Mouse (Mus musculus): ENCODE measurements around the gene Fam221a. TPM values are rescaled to one million over a fixed set of nuclear protein-coding genes. Genes with fewer than 3 reads are reported as not detected.

Fam221a gene
- polyA plus RNA-seq, 1 experiment from 2014 or later = 4.2 TPM

DNA sequence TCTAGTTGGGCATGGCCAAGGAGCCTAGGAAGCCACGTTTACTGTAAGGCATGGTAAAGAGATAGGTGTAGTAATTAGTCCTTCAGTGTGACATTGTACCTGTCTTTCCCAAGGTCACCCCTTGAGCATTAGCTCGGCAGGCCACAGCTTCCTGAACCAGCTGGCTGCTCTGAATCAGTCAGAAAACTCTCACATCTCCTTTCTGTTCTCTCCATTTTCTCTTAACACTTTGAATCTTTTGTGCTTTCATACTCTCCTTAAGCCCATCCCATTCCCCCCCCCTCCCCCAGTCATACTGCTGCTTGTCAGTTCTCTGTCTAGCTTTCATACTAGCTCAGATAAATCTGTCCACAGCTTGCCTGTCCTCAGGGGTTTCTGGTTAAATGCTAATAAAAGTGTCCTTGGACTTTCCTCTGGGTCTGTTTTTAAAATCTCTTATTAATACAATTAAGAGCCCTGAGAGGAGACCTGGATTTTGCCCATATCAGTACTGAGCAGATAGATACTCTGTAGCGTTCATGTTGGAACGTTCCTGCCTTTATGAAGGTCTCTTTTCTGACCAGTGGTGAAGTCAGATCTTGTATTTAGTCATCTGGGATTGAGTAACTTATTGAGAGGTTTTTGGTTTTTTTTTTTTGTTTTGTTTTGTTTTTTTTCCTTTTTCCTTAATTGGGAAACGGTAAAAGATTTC lies 36.0 kb upstream of the Fam221a start:
- DNase-seq (ENCODE audit: low spot score) = no peak
- H3K9me3 ChIP-seq (ENCODE audit: control insufficient read depth, low read length) = no peaks in the 10 kb centered on the region
- no peaks in the 10 kb centered on the region for H3K27me3 ChIP-seq (ENCODE audit: control insufficient read depth, insufficient read depth, low read length)
- 70% methylated on average over 5 of the region's 5 CpGs for WGBS
- H3K4me1 ChIP-seq (replicated peaks; ENCODE audit: control insufficient read depth, insufficient read depth, low read length) = no peaks in the 10 kb centered on the region
- no peak for ATAC-seq (ENCODE audit: low FRiP score)
- H3K36me3 ChIP-seq (replicated peaks; ENCODE audit: control insufficient read depth, insufficient read depth) = peaks cover 4% of the 10 kb centered on the region; the same call in 1 of the 2 replicates
- no peak overlapping the region for H3K27ac ChIP-seq
- H3K9ac ChIP-seq = no peak overlapping the region
- H3K4me3 ChIP-seq (replicated peaks; ENCODE audit: low read length) = no peak overlapping the region
- H3K4me2 ChIP-seq (replicated peaks) = no peak overlapping the region

DNA sequence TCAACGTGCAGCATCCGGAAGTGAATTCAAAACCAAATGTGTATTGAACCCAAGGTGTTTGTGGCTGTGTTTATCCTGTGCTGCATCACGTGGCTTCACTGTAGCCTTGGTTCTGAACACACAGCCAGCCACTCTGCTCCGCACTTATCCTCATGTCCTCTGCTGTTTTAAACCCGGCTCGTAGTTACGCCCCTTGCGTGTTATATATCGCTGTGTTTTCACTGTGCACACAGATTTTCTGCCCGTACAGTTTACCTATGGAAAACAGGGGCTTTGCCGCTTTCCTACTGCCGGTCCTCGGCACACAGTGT lies 35.5 kb upstream of the Fam221a start:
- H3K27ac ChIP-seq = no peak overlapping the region
- no peaks in the 10 kb centered on the region for H3K9me3 ChIP-seq (ENCODE audit: control insufficient read depth, low read length)
- WGBS = 71% methylated on average over 13 of the region's 13 CpGs
- no peaks in the 10 kb centered on the region for H3K4me1 ChIP-seq (replicated peaks; ENCODE audit: control insufficient read depth, insufficient read depth, low read length)
- DNase-seq (ENCODE audit: low spot score) (no peak), ATAC-seq (ENCODE audit: low FRiP score) (no peak)
- H3K27me3 ChIP-seq (ENCODE audit: control insufficient read depth, insufficient read depth, low read length) = no peaks in the 10 kb centered on the region
- H3K36me3 ChIP-seq (replicated peaks; ENCODE audit: control insufficient read depth, insufficient read depth) = peaks cover 4% of the 10 kb centered on the region; the same call in 1 of the 2 replicates
- H3K4me2 ChIP-seq (replicated peaks) = no peak overlapping the region
- no peak overlapping the region for H3K9ac ChIP-seq
- H3K4me3 ChIP-seq (replicated peaks; ENCODE audit: low read length) = no peak overlapping the region

DNA sequence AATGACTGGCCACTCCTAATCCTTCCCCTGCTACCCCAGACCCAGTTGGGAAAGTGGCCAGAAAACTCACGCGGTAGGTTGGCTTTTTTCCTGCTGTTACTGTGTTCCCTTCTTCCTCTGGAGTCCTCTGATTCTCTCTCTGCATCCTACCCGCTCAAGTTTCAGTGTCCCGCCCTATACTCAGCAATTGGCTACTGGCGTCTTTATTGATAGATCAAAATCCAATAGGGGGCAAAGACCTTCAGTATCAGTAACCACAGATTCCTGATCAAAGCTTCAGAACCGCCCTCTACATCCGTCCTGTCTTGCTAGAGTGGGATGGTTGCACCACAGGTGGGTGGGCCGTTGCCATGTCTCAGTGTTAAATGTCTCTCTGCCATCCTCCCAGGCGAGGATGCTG lies 29.0 kb upstream of the Fam221a start:
- H3K27ac ChIP-seq = no peak overlapping the region
- H3K9me3 ChIP-seq (ENCODE audit: control insufficient read depth, low read length) = no peaks in the 10 kb centered on the region
- no peak overlapping the region for H3K4me2 ChIP-seq (replicated peaks)
- H3K36me3 ChIP-seq (replicated peaks; ENCODE audit: control insufficient read depth, insufficient read depth) = peaks cover 4% of the 10 kb centered on the region; the same call in 1 of the 2 replicates
- no peaks in the 10 kb centered on the region for H3K27me3 ChIP-seq (ENCODE audit: control insufficient read depth, insufficient read depth, low read length)
- H3K4me1 ChIP-seq (replicated peaks; ENCODE audit: control insufficient read depth, insufficient read depth, low read length) = no peaks in the 10 kb centered on the region
- ATAC-seq (ENCODE audit: low FRiP score) (no peak), DNase-seq (ENCODE audit: low spot score) (no peak)
- H3K9ac ChIP-seq = no peak overlapping the region
- 14% methylated on average over 9 of the region's 9 CpGs for WGBS
- H3K4me3 ChIP-seq (replicated peaks; ENCODE audit: low read length) = no peak overlapping the region

DNA sequence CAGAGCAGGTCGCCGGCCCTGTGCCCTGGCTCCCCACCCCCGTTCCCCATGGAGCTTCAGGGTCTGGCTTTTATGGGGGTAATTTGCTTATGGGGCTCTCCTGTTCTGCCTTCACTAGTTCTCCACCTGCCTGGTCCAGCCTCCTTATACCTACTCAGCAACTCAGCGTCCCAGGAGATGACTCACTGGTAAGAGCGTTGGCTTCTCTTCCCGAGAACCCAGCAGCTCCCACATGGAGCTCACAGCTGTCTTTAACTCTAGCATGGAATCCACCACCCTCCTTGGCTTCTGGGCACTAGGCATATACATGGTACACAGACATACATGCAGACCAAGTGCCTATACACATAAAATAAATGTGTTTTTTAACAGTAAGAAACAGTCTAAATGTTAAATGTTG lies 28.4 kb upstream of the Fam221a start:
- Histone ChIP-seq H3K4me3 (replicated peaks; ENCODE audit: low read length) (no peak overlapping the region), H3K9ac (no peak overlapping the region), H3K4me1 (replicated peaks; ENCODE audit: control insufficient read depth, insufficient read depth, low read length) (no peaks in the 10 kb centered on the region), H3K27me3 (ENCODE audit: control insufficient read depth, insufficient read depth, low read length) (no peaks in the 10 kb centered on the region), H3K4me2 (replicated peaks) (no peak overlapping the region), H3K9me3 (ENCODE audit: control insufficient read depth, low read length) (no peaks in the 10 kb centered on the region), H3K27ac (no peak overlapping the region), H3K36me3 (replicated peaks; ENCODE audit: control insufficient read depth, insufficient read depth) (peaks cover under 1% of the 10 kb centered on the region; the same call in 1 of the 2 replicates)
- 34% methylated on average over 6 of the region's 6 CpGs for WGBS
- DNase-seq (ENCODE audit: low spot score) = no peak
- ATAC-seq (ENCODE audit: low FRiP score) = no peak

DNA sequence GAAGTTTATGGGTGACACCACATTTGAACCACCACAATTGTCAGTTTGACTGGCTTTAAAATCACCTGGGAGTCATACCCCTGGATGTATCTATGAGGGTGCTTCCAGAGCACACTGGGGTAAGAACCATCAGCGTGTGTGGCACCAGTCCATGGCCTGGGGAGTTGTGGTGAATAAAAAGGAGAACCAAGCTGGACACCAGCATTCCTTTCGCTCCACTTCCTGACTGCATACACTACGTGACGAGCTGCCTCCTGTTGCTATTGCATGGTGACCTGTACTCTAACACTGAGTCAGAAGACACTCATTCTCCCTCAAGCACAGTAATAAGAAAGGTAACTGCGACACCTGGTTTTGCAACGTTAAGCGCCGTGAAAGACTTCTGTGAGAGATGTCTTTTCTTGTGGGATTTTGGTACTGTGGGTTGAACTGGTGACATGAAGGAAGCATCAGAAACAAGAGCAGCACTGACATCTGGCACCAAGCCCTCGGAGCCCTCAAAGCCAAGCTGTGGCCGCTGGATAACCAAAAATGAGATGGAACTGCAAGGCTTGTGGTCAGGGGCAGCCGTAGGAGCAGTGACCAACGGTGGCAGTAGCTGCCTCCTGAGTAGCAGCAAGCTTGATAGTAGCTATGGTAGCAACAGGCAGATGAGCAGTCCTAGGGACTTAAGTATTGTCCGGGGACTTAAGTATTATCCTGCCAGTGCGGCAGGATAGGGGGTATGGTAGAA lies 23.6 kb upstream of the Fam221a start:
- H3K4me1 ChIP-seq (replicated peaks; ENCODE audit: control insufficient read depth, insufficient read depth, low read length) = no peaks in the 10 kb centered on the region
- no peaks in the 10 kb centered on the region for H3K27me3 ChIP-seq (ENCODE audit: control insufficient read depth, insufficient read depth, low read length)
- no peak overlapping the region for H3K9ac ChIP-seq
- no peak overlapping the region for H3K4me2 ChIP-seq (replicated peaks)
- no peaks in the 10 kb centered on the region for H3K36me3 ChIP-seq (replicated peaks; ENCODE audit: control insufficient read depth, insufficient read depth)
- DNase-seq (ENCODE audit: low spot score) = no peak
- H3K27ac ChIP-seq = no peak overlapping the region
- no peak overlapping the region for H3K4me3 ChIP-seq (replicated peaks; ENCODE audit: low read length)
- WGBS = 85% methylated on average over 14 of the region's 14 CpGs
- no peaks in the 10 kb centered on the region for H3K9me3 ChIP-seq (ENCODE audit: control insufficient read depth, low read length)
- no peak for ATAC-seq (ENCODE audit: low FRiP score)

DNA sequence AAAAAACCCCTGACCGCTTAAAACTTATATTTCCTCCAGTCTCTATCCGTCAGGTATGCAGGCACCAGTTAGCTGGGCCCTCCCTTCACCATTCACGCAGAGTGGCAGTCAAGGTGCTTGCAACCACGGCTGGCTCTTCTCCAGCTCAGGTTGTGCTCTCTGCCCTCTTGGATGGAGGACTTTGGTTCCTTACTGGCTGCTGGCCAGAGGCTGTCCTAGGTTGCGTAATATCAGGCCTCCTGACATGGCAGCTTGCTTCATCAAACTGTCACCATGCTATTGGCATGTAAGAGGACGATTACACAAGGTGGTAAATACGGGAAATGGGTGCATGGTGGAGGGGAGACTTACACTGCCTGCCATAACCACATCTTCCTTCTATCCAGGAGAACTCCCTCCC lies 17.7 kb upstream of the Fam221a start:
- Histone ChIP-seq H3K4me2 (replicated peaks) (no peak overlapping the region), H3K27ac (no peak overlapping the region), H3K9me3 (ENCODE audit: control insufficient read depth, low read length) (no peaks in the 10 kb centered on the region), H3K4me1 (replicated peaks; ENCODE audit: control insufficient read depth, insufficient read depth, low read length) (no peaks in the 10 kb centered on the region), H3K27me3 (ENCODE audit: control insufficient read depth, insufficient read depth, low read length) (no peaks in the 10 kb centered on the region), H3K4me3 (replicated peaks; ENCODE audit: low read length) (no peak overlapping the region), H3K9ac (no peak overlapping the region), H3K36me3 (replicated peaks; ENCODE audit: control insufficient read depth, insufficient read depth) (no peaks in the 10 kb centered on the region)
- DNase-seq (ENCODE audit: low spot score) (no peak), ATAC-seq (ENCODE audit: low FRiP score) (no peak)
- 92% methylated on average over 7 of the region's 7 CpGs for WGBS

DNA sequence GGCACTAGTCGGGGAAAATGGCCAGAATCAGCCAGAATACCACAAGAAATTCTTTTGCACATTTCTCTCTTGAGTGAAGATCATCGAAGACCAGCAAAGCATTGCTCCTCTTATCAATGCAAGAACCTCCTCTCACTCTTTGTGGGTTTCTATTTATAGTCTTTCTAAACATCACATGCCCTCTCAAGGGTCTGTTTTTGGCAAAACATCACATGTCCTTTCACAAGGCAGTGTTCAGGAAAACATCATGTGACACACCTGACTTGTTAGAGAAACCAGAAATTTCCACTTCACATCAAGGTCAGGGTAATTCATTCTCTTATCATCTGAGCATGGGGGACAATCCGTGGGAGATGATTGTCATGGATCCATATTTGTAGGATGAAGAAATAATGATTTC lies 12.9 kb upstream of the Fam221a start:
- H3K27ac ChIP-seq = no peak overlapping the region
- no peak overlapping the region for H3K9ac ChIP-seq
- H3K36me3 ChIP-seq (replicated peaks; ENCODE audit: control insufficient read depth, insufficient read depth) = no peaks in the 10 kb centered on the region
- no peak overlapping the region for H3K4me2 ChIP-seq (replicated peaks)
- WGBS = 96% methylated on average over 3 of the region's 3 CpGs
- no peak for ATAC-seq (ENCODE audit: low FRiP score)
- no peak for DNase-seq (ENCODE audit: low spot score)
- H3K4me3 ChIP-seq (replicated peaks; ENCODE audit: low read length) = no peak overlapping the region
- H3K4me1 ChIP-seq (replicated peaks; ENCODE audit: control insufficient read depth, insufficient read depth, low read length) = no peaks in the 10 kb centered on the region
- H3K9me3 ChIP-seq (ENCODE audit: control insufficient read depth, low read length) = no peaks in the 10 kb centered on the region
- no peaks in the 10 kb centered on the region for H3K27me3 ChIP-seq (ENCODE audit: control insufficient read depth, insufficient read depth, low read length)

DNA sequence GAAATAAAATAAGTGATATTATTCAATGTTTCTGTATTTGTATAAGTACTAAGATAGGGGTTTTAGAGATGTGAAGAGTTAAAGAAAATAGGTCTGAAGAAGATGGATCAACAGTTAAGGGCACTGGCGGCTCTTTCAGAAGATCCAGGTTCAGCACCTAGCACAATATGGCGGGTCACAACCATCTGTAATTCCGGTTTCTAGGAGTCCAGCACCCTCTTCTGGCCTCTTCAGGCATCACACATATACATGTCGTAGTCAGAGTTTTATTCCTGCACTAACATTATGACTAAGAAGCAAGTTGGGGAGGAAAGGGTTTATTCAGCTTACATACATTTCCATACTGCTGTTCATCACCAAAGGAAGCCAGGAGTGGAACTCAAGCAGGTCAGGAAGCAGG lies 12.4 kb upstream of the Fam221a start:
- no peak overlapping the region for H3K4me3 ChIP-seq (replicated peaks; ENCODE audit: low read length)
- no peak for DNase-seq (ENCODE audit: low spot score)
- 76% methylated on average over 4 of the region's 4 CpGs for WGBS
- H3K27ac ChIP-seq = no peak overlapping the region
- no peak overlapping the region for H3K9ac ChIP-seq
- no peaks in the 10 kb centered on the region for H3K27me3 ChIP-seq (ENCODE audit: control insufficient read depth, insufficient read depth, low read length)
- H3K36me3 ChIP-seq (replicated peaks; ENCODE audit: control insufficient read depth, insufficient read depth) = no peaks in the 10 kb centered on the region
- H3K4me2 ChIP-seq (replicated peaks) = no peak overlapping the region
- H3K4me1 ChIP-seq (replicated peaks; ENCODE audit: control insufficient read depth, insufficient read depth, low read length) = no peaks in the 10 kb centered on the region
- no peaks in the 10 kb centered on the region for H3K9me3 ChIP-seq (ENCODE audit: control insufficient read depth, low read length)
- no peak for ATAC-seq (ENCODE audit: low FRiP score)

DNA sequence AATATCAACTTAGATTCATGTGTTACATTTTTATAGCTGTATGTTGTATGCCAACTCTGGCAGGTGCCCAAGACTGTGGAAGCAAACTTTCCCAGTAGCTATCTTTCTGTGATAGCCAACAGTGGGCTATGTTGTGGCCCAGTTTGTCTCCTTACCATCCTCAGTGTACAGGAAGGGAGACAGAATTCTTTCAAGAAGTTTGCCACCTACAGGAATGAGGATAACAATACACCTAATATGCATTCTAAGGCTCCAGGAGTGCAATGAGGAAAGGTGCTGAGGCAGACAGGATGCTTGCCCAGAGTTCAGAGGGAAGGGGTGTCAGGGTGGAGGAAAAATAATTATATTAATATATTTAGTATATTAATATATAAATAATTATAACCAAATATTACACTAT lies 7.1 kb upstream of the Fam221a start:
- Histone ChIP-seq H3K9ac (no peak overlapping the region), H3K4me1 (replicated peaks; ENCODE audit: control insufficient read depth, insufficient read depth, low read length) (no peaks in the 10 kb centered on the region), H3K27ac (no peak overlapping the region), H3K27me3 (ENCODE audit: control insufficient read depth, insufficient read depth, low read length) (no peaks in the 10 kb centered on the region), H3K9me3 (ENCODE audit: control insufficient read depth, low read length) (no peaks in the 10 kb centered on the region), H3K36me3 (replicated peaks; ENCODE audit: control insufficient read depth, insufficient read depth) (no peaks in the 10 kb centered on the region), H3K4me3 (replicated peaks; ENCODE audit: low read length) (no peak overlapping the region), H3K4me2 (replicated peaks) (no peak overlapping the region)
- no peak for DNase-seq (ENCODE audit: low spot score)
- no peak for ATAC-seq (ENCODE audit: low FRiP score)

Data from hindbrain, embryonic 14.5 days (tissue).